Mouse (Mus musculus) liver, embryonic 14.5 days (tissue): ENCODE results near the gene Ddhd1.

Experiments used
- CTCF ChIP-seq: IDR thresholded peaks from 2 replicates; pipeline ENCODE4 v1.5.1; 2016; ENCODE audit warnings: antibody characterized with exemption, low read depth, control low read depth
- EP300 ChIP-seq: IDR thresholded peaks from 2 replicates; pipeline ENCODE4 v1.6.1; 2016; ENCODE audit warnings: antibody characterized with exemption, low read depth

DNA sequence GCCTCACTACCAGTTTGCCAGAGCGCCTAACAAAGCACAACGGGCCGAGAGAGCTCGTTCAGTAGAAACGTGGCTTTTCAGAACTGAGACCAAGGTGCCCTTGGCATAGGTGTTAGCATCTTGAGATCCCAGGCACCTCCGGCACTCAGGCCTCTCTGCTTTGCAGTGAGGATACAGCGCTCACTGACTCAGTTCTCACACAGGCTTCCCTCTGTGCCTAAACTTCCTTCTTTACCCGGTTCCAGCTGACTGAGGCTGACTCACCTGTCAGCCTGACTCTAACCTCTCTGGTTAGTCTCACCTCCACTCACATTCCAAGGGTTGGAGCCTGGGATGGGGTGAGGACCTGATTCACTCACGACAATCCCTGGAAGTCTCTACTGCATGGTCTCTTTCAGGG lies 15.7 kb downstream of the Ddhd1 start:
- no peak for TF ChIP-seq CTCF
- no peak for TF ChIP-seq EP300
